Mouse (Mus musculus) liver, postnatal 0 days (tissue): ENCODE measurements around the gene Anapc16.

Source experiments
- CTCF ChIP-seq: sonication (generic); IDR thresholded peaks from 2 replicates; pipeline ENCODE4 v1.5.1; 2016; ENCODE audit warnings: antibody characterized with exemption, low read depth
- EP300 ChIP-seq: IDR thresholded peaks from 2 replicates; pipeline ENCODE4 v1.6.1; 2016; ENCODE audit warnings: antibody characterized with exemption, low read depth, mild to moderate bottlenecking

DNA sequence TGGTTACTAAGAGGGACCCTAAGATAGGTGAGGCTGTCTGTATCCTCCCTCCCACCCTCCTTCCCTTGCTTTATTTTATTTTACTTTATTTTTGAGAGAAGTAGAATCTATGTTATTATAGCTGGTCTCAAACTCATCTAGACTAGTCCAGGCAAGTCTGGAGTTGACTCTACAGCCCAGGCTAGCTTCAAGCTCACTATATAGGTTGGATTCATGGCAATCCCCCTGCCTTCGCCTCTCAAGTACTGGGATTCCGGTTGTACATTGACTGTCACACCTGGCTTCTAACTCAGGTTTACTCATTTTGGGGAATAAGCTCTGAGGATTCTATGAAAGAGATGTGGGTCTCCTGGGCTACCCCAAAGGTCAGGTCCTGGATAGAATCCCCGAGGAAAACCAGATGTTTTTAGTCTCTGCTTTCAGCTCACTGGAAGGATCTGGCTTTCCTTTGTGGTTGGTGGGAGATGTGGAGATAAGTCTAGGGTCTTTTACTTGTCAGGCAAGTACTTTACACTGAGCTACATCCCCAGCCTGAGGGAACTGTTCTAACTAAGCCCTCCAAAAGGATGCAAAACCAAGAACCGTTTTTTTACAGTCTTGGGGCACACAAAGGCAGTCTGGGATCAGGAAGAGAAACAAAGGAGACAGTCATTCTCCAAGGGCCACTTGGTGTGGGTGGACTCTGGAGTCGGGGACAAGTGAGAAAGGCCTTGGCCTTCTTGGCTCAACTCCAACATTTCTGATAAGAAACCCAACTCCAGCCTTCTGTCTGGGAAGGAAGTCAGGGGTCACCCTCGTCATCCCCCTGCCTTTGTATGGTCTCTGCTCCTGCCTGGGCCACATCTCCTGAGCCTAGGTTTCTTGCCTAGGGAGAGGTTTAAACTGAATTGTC is 54.3 kb downstream of the Anapc16 start:
- TF ChIP-seq EP300: 0 out of 2 replicates have a peak, but pooled peaks have one; percentile 12
- no peak for TF ChIP-seq CTCF
